In genomic region chr6:4577756-4578155, GRCm38 (mm10) we compare ENCODE assay signal across 29 mouse cellular contexts. TPM values are rescaled to one million over a fixed set of nuclear protein-coding genes. Genes with fewer than 3 reads are reported as not detected.
DNase-seq lines count a peak whose midpoint lies in the region; ATAC-seq and TF ChIP-seq lines count a peak whose summit lies in the region.
"Had no signal": no experiment of that assay in that cellular context is flagged by ENCODE, and none has a peak within 500 bp of the region (broad histone marks: within the 10 kb centered on the region; RNA-seq: fewer than 3 reads in every experiment).

No protein-coding gene starts in this region.

- no peak overlapping the region for H3K9ac ChIP-seq in lung, postnatal 0 days (replicated peaks; ENCODE audit: low read depth)
- no peak overlapping the region for H3K9ac ChIP-seq in intestine, embryonic 15.5 days
- H3K9ac ChIP-seq in stomach, postnatal 0 days (ENCODE audit: low read length): no peak overlapping the region
- H3K9ac ChIP-seq: embryonic facial prominence, embryonic 15.5 days; hindbrain, embryonic 15.5 days; limb, embryonic 12.5 days; liver, embryonic 15.5 days; midbrain, embryonic 12.5 days; neural tube, embryonic 12.5 days had no signal

- H3K4me2 ChIP-seq in lung, postnatal 0 days (replicated peaks; ENCODE audit: low read depth, low read length): no peak overlapping the region
- no peak overlapping the region for H3K4me2 ChIP-seq in intestine, embryonic 15.5 days (replicated peaks)
- H3K4me2 ChIP-seq in stomach, postnatal 0 days (replicated peaks; ENCODE audit: low read depth): no peak overlapping the region
- H3K4me2 ChIP-seq: embryonic facial prominence, embryonic 15.5 days; hindbrain, embryonic 15.5 days; limb, embryonic 12.5 days; liver, embryonic 15.5 days; midbrain, embryonic 12.5 days; neural tube, embryonic 12.5 days had no signal

- 49% methylated on average over 5 of the region's 5 CpGs for WGBS in lung, postnatal 0 days
- WGBS in intestine, embryonic 15.5 days: 46% methylated on average over 5 of the region's 5 CpGs
- WGBS in stomach, postnatal 0 days: 37% methylated on average over 5 of the region's 5 CpGs

- no peak for TF ChIP-seq EP300 in lung, postnatal 0 days (IDR thresholded peaks at IDR 0.05)
- TF ChIP-seq EP300 in stomach, postnatal 0 days (optimal IDR thresholded peaks at IDR 0.05): no peak

- ATAC-seq in frontal cortex, adult (ENCODE audit: low TSS enrichment): peak; percentile 88
- ATAC-seq in lung, postnatal 0 days: no peak
- peak; percentile 25; the same call in 1 of the 2 replicates for ATAC-seq in intestine, embryonic 15.5 days
- ATAC-seq in stomach, postnatal 0 days (ENCODE audit: low FRiP score, low TSS enrichment): no peak
- ATAC-seq: CD4-positive, CD25-positive, alpha-beta regulatory T cell, adult 4 months; inflammation-experienced regulatory T-cells, adult 6 months had no signal

- no peaks in the 10 kb centered on the region for H3K27me3 ChIP-seq in lung, postnatal 0 days (replicated peaks; ENCODE audit: insufficient read depth, low read length)
- no peaks in the 10 kb centered on the region for H3K27me3 ChIP-seq in intestine, embryonic 15.5 days (replicated peaks)
- H3K27me3 ChIP-seq in stomach, postnatal 0 days (ENCODE audit: control insufficient read depth, insufficient read depth, low read length): no peaks in the 10 kb centered on the region
- H3K27me3 ChIP-seq: embryonic facial prominence, embryonic 15.5 days; hindbrain, embryonic 15.5 days; limb, embryonic 12.5 days; liver, embryonic 15.5 days; midbrain, embryonic 12.5 days; neural tube, embryonic 12.5 days had no signal

- no peak for TF ChIP-seq CTCF in lung, postnatal 0 days (IDR thresholded peaks at IDR 0.05)
- no peak for TF ChIP-seq CTCF in stomach, postnatal 0 days (IDR thresholded peaks at IDR 0.05; ENCODE audit: low read depth)

- H3K4me1 ChIP-seq in lung, postnatal 0 days (ENCODE audit: insufficient read depth, low read depth, low read length): no peaks in the 10 kb centered on the region
- no peaks in the 10 kb centered on the region for H3K4me1 ChIP-seq in intestine, embryonic 15.5 days (replicated peaks)
- no peaks in the 10 kb centered on the region for H3K4me1 ChIP-seq in stomach, postnatal 0 days (replicated peaks; ENCODE audit: control insufficient read depth, insufficient read depth)
- H3K4me1 ChIP-seq: embryonic facial prominence, embryonic 15.5 days; hindbrain, embryonic 15.5 days; liver, embryonic 15.5 days; midbrain, embryonic 12.5 days; neural tube, embryonic 12.5 days had no signal

- no peaks in the 10 kb centered on the region for H3K9me3 ChIP-seq in lung, postnatal 0 days (ENCODE audit: low read length)
- H3K9me3 ChIP-seq in intestine, embryonic 15.5 days: no peaks in the 10 kb centered on the region
- no peaks in the 10 kb centered on the region for H3K9me3 ChIP-seq in stomach, postnatal 0 days (ENCODE audit: control insufficient read depth, low read length)
- H3K9me3 ChIP-seq: embryonic facial prominence, embryonic 10.5 days; embryonic facial prominence, embryonic 15.5 days; hindbrain, embryonic 10.5 days; hindbrain, embryonic 15.5 days; limb, embryonic 12.5 days; liver, embryonic 15.5 days; midbrain, embryonic 12.5 days; neural tube, embryonic 12.5 days had no signal

- no peaks in the 10 kb centered on the region for H3K36me3 ChIP-seq in lung, postnatal 0 days (ENCODE audit: insufficient read depth, low read length)
- H3K36me3 ChIP-seq in intestine, embryonic 15.5 days: no peaks in the 10 kb centered on the region
- H3K36me3 ChIP-seq in stomach, postnatal 0 days (ENCODE audit: control insufficient read depth, insufficient read depth, low read length): no peaks in the 10 kb centered on the region
- H3K36me3 ChIP-seq: embryonic facial prominence, embryonic 10.5 days; embryonic facial prominence, embryonic 15.5 days; hindbrain, embryonic 10.5 days; hindbrain, embryonic 15.5 days; limb, embryonic 12.5 days; liver, embryonic 15.5 days; midbrain, embryonic 12.5 days; neural tube, embryonic 12.5 days had no signal

- no peak for DNase-seq in frontal cortex, postnatal 10 days (ENCODE audit: low spot score in 2 of 2)
- DNase-seq in lung, postnatal 0 days (ENCODE audit: low spot score): peak; percentile 58
- DNase-seq in lung, adult 18-20 months: no peak
- no peak for DNase-seq in testis, postnatal 10 days (ENCODE audit: low spot score)
- no peak for DNase-seq in stomach, postnatal 0 days (ENCODE audit: low spot score)
- DNase-seq: adrenal gland, postnatal 14 days; cerebellum, adult 18-20 months; cerebellum, postnatal 10 days; heart, postnatal 14 days; kidney, adult 8-10 months; kidney, postnatal 10 days; lung, postnatal 14 days; right cerebral cortex, adult 18-20 months; spleen, adult 18-20 months; thymus, postnatal 4 days had no signal

- no peak overlapping the region for H3K27ac ChIP-seq in lung, postnatal 0 days (ENCODE audit: low read length)
- no peak overlapping the region for H3K27ac ChIP-seq in intestine, embryonic 15.5 days
- no peak overlapping the region for H3K27ac ChIP-seq in stomach, postnatal 0 days (replicated peaks)
- H3K27ac ChIP-seq: embryonic facial prominence, embryonic 10.5 days; embryonic facial prominence, embryonic 15.5 days; hindbrain, embryonic 10.5 days; hindbrain, embryonic 15.5 days; left cerebral cortex, adult 2 months; limb, embryonic 12.5 days; liver, embryonic 15.5 days; midbrain, embryonic 12.5 days; neural tube, embryonic 12.5 days had no signal

- H3K4me3 ChIP-seq in lung, postnatal 0 days (ENCODE audit: low read depth, low read length): no peak overlapping the region
- H3K4me3 ChIP-seq in intestine, embryonic 15.5 days (replicated peaks): no peak overlapping the region
- no peak overlapping the region for H3K4me3 ChIP-seq in stomach, postnatal 0 days (ENCODE audit: low read depth, low read length)
- H3K4me3 ChIP-seq: embryonic facial prominence, embryonic 10.5 days; embryonic facial prominence, embryonic 15.5 days; hindbrain, embryonic 10.5 days; hindbrain, embryonic 15.5 days; left cerebral cortex, adult 2 months; limb, embryonic 12.5 days; liver, embryonic 15.5 days; midbrain, embryonic 12.5 days; myocyte; neural tube, embryonic 12.5 days had no signal

RNA-seq across cellular contexts. Expression of gene Casd1, which starts 22.9 kb away (rescaled TPM):
- polyA plus RNA-seq in lung, postnatal 0 days (2015; fragmentation: Nextera tagmentation; extraction: Ambion mirVana): 18.4 and 21.7 TPM in 2 replicates
- polyA plus RNA-seq in intestine, embryonic 15.5 days (2015; fragmentation: Nextera tagmentation; extraction: Ambion mirVana): 20.3 and 22.7 TPM in 2 replicates
- 9.5 and 9.7 TPM in 2 replicates for polyA plus RNA-seq in stomach, postnatal 0 days (2015; fragmentation: Nextera tagmentation; extraction: Ambion mirVana)

Comparison
In these comparisons a context has a peak if more than half of its experiments do, and no peak if none do; other contexts are left out.
1. ATAC-seq: peak in frontal cortex, adult (single experiment) and intestine, embryonic 15.5 days (single experiment); none in lung, postnatal 0 days (single experiment) and stomach, postnatal 0 days (single experiment).